Mouse (Mus musculus): ENCODE measurements at regions not wholly inside any gene's neighbourhood (a gene's known extent, or its start where the extent isn't known, plus 50 kb on each side); places are given as distances from the start of the nearest gene placed in this dataset.

DNA sequence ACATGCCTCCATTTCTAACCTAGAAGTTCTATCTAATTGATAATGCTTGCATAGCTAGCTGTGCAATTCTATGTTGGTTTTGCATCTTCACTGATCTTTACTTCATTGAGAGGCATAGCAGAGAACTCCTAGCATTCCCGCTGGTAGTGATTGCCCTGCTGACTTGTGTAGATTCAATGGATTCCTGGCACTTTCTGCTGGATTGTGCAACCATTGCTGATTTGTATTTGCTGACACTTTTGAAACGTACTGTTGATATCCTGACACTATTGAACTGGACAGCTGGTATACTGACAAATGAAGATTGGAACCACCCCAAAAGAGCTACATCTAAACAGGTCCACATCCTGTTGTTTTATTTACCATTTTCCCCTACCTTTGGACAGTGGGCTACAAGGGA, 404.0 kb upstream of the Pom121l12 start:
- no peak for DNase-seq (ENCODE audit: low spot score)
- WGBS = 78% methylated on average over 2 of the region's 2 CpGs
- Histone ChIP-seq H3K4me3 (ENCODE audit: low read depth, low read length) (no peak overlapping the region), H3K9me3 (ENCODE audit: control insufficient read depth, low read length) (no peaks in the 10 kb centered on the region), H3K4me2 (no peak overlapping the region), H3K9ac (ENCODE audit: low read depth, low read length) (no peak overlapping the region), H3K4me1 (replicated peaks; ENCODE audit: control insufficient read depth, insufficient read depth, low read length) (no peaks in the 10 kb centered on the region), H3K27ac (ENCODE audit: low read depth, low read length) (no peak overlapping the region), H3K36me3 (ENCODE audit: control insufficient read depth, insufficient read depth, low read length) (no peaks in the 10 kb centered on the region), H3K27me3 (replicated peaks; ENCODE audit: control insufficient read depth, insufficient read depth, low read length) (no peaks in the 10 kb centered on the region)
- no peak for ATAC-seq (replicated peaks; ENCODE audit: low FRiP score)
